Mouse (Mus musculus) ES-Bruce4 (cell line): Measurements from ENCODE around the gene Cenpo.

Experiments used
- CTCF ChIP-seq: IDR thresholded peaks from one replicate; pipeline ENCODE4 v1.8.1; 2011; ENCODE audit warnings: low read depth, low read length
- POLR2A ChIP-seq: IDR thresholded peaks from one replicate; pipeline ENCODE4 v1.8.1; 2011; ENCODE audit warnings: low read length; ENCODE audit not compliant: insufficient read depth

DNA sequence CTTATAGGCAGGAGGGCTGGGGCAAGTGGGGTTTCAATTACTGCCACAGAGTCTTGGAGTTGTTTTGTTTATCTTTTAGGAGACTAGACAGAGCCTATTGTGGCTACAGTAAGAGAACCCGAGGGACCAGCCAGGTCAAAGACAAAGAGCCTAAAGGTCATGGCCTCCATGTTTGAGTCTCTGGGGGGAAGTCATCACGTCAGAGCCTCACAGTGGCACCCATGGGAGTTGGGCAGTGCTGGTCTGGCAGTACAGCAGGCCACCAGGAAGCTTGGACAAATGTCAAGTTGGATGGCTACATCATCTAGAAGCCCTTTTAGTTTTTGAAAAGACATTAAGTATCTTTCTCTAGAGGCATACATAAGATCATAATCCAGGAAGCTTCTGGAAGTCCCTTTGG is 71.2 kb downstream of the Cenpo start:
- TF ChIP-seq POLR2A = no peak
- TF ChIP-seq CTCF = no peak
